ENCODE assay signal across 16 mouse cellular contexts in genomic region chr16:91792477-91793196, GRCm38 (mm10).
DNase-seq lines count a peak whose midpoint lies in the region; ATAC-seq lines count a peak whose summit lies in the region.
"Had no signal": no experiment of that assay in that cellular context is flagged by ENCODE, and none has a peak within 500 bp of the region (broad histone marks: within the 10 kb centered on the region; RNA-seq: fewer than 3 reads in every experiment).

No protein-coding gene starts in this region.

- no peak overlapping the region for H3K4me2 ChIP-seq in kidney, embryonic 16.5 days (replicated peaks; ENCODE audit: low read depth, low read length)
- H3K4me2 ChIP-seq: hindbrain, embryonic 15.5 days; midbrain, embryonic 15.5 days had no signal

- no peaks in the 10 kb centered on the region for H3K27me3 ChIP-seq in heart, embryonic 10.5 days (ENCODE audit: insufficient read depth, poor library complexity, severe bottlenecking)
- H3K27me3 ChIP-seq in kidney, embryonic 16.5 days (ENCODE audit: insufficient read depth, low read length) = no peaks in the 10 kb centered on the region
- H3K27me3 ChIP-seq: hindbrain, embryonic 15.5 days; midbrain, embryonic 15.5 days had no signal

- H3K9ac ChIP-seq in kidney, embryonic 16.5 days (replicated peaks; ENCODE audit: low read length) = no peak overlapping the region
- H3K9ac ChIP-seq: hindbrain, embryonic 15.5 days; midbrain, embryonic 15.5 days had no signal

- 69% methylated on average over 8 of the region's 8 CpGs for WGBS in heart, embryonic 10.5 days
- WGBS in kidney, embryonic 16.5 days = 41% methylated on average over 8 of the region's 8 CpGs

- DNase-seq in heart, embryonic 10.5 days (ENCODE audit: low spot score) = no peak
- no peak for DNase-seq in heart, adult 18-20 months
- peak; percentile 28 for DNase-seq in kidney, adult 9 months
- DNase-seq in 416B (ENCODE audit: low read depth) = peak; percentile 21
- DNase-seq in kidney, postnatal 14 days = peak; percentile 61
- no peak for DNase-seq in embryo, embryonic 10 days (ENCODE audit: low spot score)
- DNase-seq in Muller cell, postnatal 12 days (ENCODE audit: inconsistent ontology term) = no peak
- DNase-seq: cerebellum, adult 11 months; cerebellum, postnatal 14 days; gastrocnemius, postnatal 25 days; layer of hippocampus, postnatal 36 days; liver, embryonic 13.5 days had no signal

- no peaks in the 10 kb centered on the region for H3K9me3 ChIP-seq in heart, embryonic 10.5 days
- H3K9me3 ChIP-seq in kidney, embryonic 16.5 days (ENCODE audit: low read length) = no peaks in the 10 kb centered on the region
- H3K9me3 ChIP-seq: hindbrain, embryonic 15.5 days; liver, embryonic 13.5 days; midbrain, embryonic 15.5 days had no signal

- peaks cover 44% of the 10 kb centered on the region for H3K4me1 ChIP-seq in heart, embryonic 10.5 days
- H3K4me1 ChIP-seq in kidney, embryonic 16.5 days (ENCODE audit: insufficient read depth, low read length) = peaks cover 6% of the 10 kb centered on the region

- H3K27ac ChIP-seq in heart, embryonic 10.5 days = peak overlapping the region; percentile 36; the same call in 1 of the 2 replicates
- H3K27ac ChIP-seq in kidney, embryonic 16.5 days (ENCODE audit: low read length) = no peak overlapping the region
- H3K27ac ChIP-seq: hindbrain, embryonic 15.5 days; liver, embryonic 13.5 days; midbrain, embryonic 15.5 days; stomach, postnatal 0 days had no signal

- ATAC-seq in kidney, embryonic 16.5 days (ENCODE audit: low FRiP score, low TSS enrichment) = no peak
- ATAC-seq: midbrain, embryonic 15.5 days had no signal

- peaks cover 41% of the 10 kb centered on the region for H3K36me3 ChIP-seq in heart, embryonic 10.5 days
- H3K36me3 ChIP-seq in kidney, embryonic 16.5 days (ENCODE audit: insufficient read depth, low read length) = peaks cover 17% of the 10 kb centered on the region; the same call in 1 of the 2 replicates
- H3K36me3 ChIP-seq: liver, embryonic 13.5 days; midbrain, embryonic 15.5 days had no signal

- no peak overlapping the region for H3K4me3 ChIP-seq in heart, embryonic 10.5 days
- H3K4me3 ChIP-seq in kidney, embryonic 16.5 days (ENCODE audit: low read length) = no peak overlapping the region
- H3K4me3 ChIP-seq: hindbrain, embryonic 15.5 days; liver, embryonic 13.5 days; midbrain, embryonic 15.5 days had no signal

Comparison
In these comparisons a context has a peak if more than half of its experiments do, and no peak if none do; other contexts are left out.
1. DNase-seq: peak in kidney, adult 9 months (single experiment), 416B (single experiment) and kidney, postnatal 14 days (single experiment); none in heart, embryonic 10.5 days (single experiment), heart, adult 18-20 months (0 of 2), embryo, embryonic 10 days (single experiment) and Muller cell, postnatal 12 days (single experiment).